Mouse (Mus musculus) cerebellum, postnatal 14 days (tissue): ENCODE measurements around the gene Nt5m.
"Not testable (repeated sequence)": the region's sequence is repeated elsewhere in the genome, so short reads cannot be mapped to it uniquely, and the experiment has no call there.

Experiments
- DNase-seq, 2 experiments: peaks; one replicate each; pipeline ENCODE4 v3.0.0; 2021; ENCODE audit warnings: mixed read lengths in 2 of 2

Nt5m gene

DNA sequence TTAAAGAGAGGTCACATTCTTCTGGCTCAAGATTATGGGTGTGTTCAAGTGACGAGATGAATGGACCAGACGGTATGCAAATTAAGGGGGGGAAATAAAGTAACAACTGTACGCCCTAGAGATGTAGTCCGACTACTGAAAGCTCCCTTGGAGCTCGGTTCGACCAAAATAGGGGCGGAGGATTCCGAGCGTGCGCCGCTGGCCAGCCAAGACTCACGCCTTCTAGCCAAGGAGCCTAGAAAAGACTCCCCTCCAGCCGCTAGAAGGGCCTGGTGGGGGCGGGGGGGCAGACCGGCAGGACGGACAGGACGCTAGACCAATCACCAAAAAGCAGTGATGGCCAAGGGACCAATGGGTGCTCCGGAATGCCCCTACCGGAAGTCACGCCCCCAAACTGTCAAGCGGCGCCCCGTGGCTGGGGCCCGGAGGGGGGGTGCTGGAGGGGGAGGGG is at the start of gene Nt5m:
Gene Nt5m, plus strand, starts transcription at position 440 of the 451 bp plus-strand sequence.
- peak; percentile 96 to 97 for DNase-seq

DNA sequence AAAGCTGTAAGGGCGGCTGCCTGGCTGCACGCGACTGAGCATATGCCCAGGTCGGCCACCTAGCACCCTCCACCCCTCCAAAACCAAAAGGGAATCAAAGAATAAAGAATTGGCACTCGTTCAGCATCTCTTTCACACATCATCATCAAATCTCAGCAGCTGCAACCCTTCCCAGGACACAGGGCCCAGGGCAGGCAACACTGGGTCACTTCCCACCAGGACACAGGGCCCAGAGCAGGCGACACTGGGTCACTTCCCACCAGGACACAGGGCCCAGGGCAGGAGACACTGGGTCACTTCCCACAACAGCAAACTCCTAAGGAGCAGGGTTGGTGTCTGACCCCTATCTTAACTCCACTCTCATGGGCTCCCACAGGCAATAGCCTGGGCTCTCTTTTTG is 45.9 kb upstream of the Nt5m start:
- no peak for DNase-seq

DNA sequence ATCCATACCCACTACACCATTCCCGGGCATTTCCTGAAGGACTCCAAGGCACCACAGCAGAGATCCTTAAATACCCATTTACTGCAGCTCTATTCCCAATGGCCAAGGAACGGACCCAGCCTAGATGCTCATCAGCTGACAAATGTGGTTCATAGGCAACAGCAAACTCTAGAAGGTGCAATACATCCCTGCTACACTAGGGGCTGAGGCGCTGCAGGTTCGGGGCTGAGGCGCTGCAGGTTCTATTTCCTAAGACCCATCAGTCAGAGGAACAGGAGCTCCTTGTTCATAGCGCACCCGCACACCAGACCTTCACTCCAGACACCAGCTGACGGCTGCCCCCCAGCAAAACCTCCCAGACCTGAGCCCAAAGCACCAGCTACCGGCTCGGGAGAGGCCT is 38.8 kb upstream of the Nt5m start:
- DNase-seq = no peak

DNA sequence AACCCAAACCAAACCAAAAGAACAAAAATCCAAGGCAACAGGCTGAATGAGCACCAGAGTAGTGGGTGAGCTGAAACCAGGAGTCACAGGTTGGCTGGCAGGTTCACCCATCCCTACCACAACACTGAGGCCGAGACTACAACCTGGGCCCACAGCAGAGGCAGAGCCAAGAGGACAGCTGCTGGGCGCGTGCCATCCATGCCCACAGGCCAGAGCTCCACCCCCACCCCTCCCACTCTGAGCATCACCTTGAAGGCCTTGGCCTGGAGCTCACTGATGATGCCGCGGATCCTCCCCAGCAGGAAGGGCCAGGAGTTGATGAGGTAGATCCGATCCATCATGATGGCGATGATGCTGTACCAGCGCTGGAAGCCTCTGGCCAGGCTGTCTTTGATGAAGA is 37.4 kb upstream of the Nt5m start:
- DNase-seq = peak in 1 of 2 experiments; percentile 31

DNA sequence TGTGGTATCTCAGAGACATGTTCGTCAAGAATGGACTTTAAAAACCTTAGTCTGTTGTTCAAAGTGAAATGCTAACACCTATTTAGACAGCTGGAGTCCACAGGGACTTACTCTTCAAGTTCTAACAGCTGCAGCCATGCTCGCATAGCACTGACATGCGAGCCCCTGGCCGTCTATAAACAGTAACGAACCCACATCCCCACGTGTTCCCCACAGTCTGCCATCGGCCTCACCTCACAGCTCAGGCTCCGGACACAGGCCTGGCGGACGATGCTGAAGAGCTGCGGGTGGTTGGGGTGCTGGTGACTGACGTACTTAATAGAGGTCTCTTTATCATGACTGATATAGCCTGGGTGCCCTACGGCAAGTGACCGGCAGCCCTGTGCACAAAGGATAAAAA is 35.7 kb upstream of the Nt5m start:
- DNase-seq = no peak

DNA sequence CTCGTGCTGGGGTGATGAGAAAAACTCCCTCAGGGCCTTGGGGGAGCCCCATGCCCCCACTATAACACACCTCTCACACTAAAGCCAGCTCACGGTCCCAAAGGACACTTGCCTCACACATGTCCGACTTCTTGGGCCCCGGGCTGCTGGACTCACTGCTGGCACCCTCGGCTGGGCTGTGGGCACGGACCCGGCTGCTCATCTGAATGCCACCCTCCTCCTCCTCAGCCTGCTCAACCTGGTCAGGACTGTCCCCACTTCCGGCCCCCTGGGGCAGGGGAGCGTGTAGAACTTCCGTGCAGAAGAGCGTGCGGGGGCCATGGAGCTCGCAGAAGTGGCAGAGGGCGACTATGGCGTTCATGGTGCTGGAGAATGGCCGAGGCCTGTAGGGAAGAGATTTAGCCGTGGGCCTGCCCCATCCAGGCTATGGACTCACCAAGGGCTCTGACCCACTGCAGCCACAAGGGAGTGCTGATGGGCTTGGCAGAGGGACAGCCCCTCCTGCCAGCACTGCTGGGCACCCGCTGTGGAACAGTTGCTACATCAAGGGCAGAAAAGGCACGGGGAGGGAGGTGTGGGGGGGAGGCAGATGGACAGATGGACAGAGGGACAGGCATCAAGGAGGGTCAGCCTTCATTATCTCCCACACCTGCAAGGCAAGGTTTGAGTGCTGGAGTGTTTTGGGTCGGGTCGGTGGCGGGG is 34.7 kb upstream of the Nt5m start:
- DNase-seq = peak; percentile 60 to 69

DNA sequence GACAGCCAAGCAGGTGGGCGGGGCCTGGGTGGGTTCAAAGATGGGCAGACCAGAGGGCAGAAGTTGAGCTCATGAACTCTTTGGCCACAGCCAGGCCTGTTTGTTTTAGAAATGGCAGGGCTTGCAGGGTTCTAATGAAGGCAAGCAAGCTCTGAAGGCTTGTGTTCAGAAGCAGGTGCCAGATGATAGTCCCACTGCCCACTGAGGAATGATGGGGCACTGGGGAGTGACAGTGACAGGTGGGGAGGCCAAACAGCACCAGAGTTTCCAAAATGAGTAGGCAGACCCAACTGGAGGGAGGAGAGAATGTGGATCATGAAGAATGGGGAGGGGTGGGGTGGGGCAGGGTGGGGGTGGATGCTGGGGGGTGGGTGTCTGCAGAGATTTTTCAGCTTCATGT is 34.0 kb upstream of the Nt5m start:
- no peak for DNase-seq

DNA sequence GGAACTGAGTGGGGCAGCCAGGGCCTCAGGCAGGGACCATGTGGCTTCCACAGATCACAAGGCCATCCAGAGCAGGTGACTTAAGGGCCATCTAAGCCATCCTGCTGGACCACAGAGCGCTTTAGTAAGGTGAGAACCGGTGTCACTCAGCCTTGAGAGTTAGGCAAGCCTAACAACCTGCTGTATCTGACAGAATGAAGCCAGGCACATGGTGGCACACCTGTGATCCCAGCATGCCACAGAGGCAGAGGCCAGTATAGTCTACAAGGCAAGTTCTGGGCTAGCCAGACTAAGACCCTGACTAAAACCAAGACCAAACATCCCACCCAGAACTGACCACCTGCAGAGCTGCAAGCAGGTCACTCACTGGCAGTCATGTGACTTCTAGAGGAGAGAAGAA is 33.6 kb upstream of the Nt5m start:
- peak in 1 of 2 experiments; percentile 39 for DNase-seq

DNA sequence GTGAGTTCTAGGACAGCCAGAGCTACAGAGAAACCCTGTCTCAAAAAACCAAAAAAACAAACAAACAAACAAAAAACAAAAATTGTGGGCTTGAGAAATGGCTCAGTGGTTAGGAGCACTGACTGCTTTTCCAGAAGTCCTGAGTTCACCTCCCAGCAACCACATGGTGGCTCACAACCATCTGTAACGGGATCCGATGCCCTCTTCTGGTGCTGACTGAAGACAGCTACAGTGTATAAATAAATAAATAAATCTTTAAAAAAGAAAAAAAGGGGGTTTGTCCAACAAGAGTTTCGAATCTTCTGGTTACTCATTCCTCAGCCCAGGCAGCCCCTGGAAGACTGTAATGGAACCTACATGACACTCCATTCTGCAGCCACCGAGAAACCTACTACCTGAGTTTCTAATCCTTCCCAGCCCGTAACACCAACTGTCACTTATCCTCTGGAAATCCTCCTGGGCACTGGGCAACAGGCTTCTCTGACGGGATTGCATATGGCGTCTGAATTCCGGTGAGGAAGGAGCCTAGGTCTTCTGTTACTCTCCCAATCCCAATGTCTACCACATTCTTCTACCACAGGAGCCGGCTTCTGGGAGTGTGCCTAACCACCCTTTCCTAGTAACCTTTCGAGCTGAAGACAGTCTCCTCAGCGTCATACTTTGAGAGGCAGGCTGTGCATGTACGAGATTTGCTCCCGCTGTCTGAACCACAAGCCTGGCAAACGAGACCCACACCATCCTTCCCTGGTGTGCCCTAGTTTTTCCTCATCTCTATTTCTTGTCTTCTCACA is 30.9 kb upstream of the Nt5m start:
- no peak for DNase-seq

DNA sequence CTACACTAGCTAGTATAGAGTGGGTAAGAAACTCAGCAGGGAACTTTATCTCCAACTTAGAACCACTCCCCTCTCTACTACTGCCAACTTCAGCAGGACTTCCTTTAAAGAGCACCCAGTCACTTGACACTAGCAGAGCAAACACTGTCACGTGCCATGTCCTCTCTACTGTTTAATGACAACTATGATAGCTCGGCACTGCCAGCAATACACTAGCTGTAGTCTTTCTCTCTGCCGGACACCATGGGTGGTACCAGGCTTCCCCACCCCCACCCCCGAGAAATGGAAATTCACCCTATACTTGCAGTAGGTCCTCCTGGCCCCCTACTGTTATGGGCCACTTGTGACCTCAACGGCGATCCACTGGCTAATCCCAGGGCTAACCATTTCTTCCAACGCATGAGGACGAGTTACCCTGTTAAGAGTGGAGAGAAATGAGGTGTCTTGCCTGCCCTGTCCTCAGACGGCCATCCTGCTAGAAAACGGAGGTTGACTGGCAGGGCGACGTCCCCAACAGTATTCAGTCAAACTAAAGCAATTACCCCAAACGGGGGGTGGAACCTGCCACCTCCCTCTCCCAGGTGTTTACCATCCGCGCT is 30.1 kb upstream of the Nt5m start:
- no peak for DNase-seq

DNA sequence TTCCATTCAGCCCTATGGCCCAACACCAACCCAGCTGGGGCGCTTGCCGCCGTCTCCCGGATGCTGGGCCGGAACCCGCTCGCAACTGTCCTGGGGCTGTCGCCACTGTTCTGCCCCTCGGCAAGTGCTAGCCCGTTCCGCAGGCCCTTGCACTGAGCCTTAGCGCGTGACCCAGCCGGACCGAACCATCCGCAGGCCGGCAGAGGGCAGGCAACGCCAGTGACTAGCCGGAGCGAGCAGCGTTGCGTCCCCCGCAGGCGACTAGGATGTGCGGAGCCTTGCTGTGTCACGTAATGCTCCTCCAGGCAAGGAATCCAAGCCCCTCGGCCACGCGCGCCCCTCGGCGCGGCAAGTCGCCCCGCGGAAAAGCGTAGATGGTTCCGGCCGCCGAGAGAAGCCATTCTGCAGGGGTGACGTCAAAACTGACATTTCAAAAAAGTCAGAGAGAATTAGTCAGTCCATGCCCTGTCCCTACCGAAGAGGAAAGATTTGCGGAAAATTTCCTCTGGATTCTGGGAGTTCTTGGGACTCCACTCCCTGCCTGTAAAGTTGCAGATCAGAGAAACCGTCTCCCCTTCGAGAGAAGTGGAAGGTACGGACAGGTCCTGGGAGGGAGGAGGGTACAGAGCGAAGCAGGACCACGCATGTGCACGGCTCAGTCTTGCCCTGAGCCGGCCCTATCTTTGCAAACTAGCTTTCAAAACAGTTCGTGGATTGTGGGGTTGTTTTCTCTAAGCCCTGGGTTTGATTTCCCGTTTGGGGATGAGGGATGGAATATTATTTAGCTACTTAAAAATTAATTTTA is 29.4 kb upstream of the Nt5m start, which contains the start of gene Flcn:
Gene Flcn, minus strand, starts transcription at position 347 of the 805 bp plus-strand sequence.
- DNase-seq = peak; percentile 89 to 91

DNA sequence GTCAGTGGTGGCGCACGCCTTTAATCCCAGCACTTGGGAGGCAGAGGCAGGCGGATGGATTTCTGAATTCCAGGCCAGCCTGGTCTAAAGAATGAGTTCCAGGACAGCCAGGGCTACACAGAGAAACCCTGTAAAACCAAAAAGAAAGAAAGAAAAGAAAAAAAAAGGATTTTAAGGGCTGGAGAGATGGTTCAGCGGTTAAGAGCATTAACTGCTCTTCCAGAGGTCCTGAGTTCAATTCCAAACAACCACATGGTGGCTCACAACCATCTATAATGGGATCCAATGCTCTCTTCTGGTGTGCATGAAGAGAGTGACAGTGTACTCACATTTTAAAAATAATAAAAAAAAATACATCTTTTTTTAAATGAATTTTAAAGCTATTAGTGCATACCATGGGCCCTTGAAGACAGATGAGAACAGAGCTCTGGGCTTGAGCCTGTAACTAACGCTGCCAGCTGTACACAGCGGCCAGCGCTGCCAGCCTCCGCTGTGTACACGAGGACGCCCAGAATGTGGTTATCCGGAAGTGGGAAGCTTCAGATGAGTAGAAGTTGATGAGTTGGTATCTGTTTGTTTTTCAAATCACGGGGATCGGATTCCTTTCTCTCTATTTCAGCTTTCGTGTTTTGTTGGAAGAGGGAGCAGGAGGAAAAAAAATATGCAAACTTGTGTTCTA is 28.6 kb upstream of the Nt5m start:
- no peak for DNase-seq

DNA sequence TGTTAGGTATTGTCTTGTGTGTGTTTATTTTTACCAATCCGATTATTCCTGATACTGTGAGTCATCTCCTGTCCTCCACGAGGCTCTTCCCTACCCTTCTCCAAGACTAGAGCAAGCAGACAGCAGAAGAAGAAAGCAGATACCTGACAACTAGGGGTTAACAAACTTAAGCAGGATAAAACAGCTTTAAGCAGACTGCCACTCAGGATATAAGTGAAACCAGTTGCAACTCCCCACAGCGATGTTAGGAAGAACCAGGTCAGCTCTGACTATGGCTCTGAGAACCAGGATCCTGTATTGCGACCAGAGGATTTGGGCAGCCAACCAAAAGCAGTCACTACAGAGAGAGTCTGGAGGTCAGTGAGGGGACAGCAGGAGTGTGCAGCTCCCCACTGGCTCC is 28.0 kb upstream of the Nt5m start:
- no peak for DNase-seq

DNA sequence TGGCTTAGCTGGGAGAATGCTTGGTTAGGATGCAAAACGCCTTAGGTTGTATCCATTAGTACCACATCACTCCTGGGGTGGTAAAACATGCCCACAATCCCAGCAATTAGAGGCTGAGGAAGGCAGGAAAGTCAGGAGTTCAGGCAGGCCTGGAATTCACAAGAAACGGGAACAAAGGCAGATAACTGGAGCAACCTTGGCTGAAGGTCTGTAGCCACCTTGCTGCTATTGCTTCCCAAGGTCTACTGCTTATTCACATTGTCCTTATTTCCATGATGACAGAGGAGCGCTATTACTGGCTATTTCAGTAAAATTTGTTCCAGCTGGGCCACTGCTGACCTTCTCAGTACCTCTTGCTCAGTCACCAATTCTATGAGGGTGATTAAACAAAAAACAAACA is 26.0 kb upstream of the Nt5m start:
- no peak for DNase-seq

DNA sequence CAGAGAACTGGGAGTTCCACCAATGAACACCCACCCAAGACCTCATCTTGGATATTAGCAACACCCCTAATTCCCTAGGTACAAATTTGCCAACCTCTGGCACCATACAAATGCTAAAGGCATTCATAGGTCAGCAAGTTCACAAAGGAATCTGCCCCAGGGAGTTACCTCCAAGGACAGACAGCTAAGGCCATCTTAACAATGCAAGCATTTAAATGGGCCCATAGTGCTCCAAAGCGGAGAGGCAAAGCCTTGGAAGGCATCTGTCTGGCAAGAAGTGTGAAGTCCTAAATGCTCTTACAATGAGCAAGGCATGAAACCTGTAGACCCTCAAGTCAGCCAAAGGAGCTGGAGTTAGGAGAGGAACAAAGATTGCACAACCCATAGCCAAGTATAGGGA is 24.9 kb upstream of the Nt5m start:
- DNase-seq = no peak

DNA sequence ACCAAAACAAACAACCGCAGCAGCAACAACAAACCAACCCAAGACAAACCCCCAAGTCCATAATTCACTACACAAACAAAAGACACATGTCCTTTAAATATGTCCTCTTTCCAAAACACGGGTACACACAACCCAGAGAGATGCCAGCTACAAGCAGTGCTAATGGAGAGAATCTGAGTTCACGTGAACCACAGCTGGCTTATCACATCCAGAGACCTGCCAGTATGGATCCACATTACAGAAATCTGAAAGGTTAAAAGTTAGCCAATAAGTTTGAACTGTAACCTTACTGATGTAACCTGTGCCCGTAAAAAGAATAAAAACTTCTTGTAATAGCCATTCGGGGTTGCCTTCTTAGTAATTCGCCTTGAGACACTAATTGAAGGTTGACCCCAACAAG is 24.3 kb upstream of the Nt5m start:
- DNase-seq = no peak

DNA sequence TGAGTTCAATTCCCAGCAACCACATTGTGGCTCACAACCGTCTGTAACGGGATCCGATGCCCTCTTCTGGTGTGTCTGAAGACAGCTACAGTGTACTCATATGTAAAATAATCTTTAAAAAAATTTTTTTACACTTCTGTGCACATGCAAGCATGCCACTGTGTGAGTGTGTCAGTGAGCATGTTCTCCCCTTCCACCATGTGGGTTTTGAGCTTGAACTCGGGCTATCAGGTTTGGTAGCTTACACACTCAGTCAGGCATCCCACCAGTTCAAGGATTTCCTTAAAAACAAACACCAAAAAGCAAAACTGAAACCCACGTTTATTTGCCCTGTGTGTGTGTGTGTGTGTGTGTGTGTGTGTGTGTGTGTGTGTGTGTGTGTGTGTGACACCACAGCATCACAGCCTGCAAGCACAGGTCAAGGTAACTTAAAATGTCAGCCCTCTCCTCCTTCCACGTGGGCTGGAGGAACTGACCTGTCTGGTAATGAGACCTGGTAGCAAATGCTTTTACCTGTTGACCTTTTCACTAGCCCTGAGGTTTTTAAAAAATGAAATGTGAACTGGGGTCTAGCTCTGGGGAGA is 23.7 kb upstream of the Nt5m start:
- no peak for DNase-seq

DNA sequence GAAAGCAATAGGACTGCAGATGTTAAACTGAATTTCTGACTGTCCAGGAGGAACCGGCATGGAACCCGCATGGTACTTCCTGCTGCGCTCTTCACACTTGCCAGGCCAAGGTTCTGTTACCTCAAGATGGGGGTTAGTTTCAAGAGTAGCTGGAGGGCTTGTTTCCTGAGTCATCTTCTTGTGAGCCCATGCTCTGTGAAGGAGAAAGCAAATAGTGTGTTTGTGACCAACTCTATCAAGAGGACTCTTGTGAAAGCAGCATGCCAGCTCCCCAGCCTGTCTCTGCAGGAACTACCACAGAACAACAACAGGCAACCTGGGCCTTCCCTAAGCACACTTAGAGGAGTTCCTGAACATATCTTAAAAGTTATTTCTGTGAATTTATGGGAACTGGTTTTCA is 21.3 kb upstream of the Nt5m start:
- DNase-seq = no peak

DNA sequence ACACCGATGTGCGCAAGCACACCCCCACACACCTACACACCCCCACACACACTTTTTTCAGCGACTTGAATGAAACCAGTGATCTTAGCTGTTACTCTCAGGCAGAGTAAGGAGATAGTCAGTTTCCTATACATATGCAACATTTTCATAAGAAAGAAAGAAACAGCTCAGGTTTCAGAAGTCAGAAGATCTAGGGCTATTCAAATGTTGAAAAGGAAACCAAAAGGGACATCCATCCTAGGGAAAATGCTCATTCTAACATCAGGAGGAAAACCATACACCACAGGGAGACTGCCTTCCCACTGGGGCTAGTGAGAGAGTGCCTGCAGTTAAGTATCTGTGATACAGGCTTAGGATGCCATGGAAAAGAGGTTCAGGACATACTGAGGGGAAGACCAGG is 17.6 kb upstream of the Nt5m start:
- DNase-seq = no peak

DNA sequence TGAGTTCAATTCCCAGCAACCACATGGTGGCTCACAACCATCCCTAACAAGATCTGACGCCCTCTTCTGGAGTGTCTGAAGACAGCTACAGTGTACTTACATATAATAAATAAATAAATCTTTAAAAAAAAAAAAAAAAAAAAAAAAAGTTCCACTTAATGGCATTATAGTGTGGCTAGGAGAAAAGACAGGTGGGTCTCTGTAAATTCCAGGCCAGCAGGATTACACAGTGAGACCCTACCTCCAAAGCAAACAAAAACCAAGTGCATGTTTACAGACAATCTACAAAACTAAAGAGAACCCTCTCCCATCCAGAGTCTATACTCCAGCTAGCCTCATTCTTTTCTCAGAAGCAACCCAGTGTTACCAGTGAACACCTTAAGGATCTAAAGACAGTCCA is 1.5 kb upstream of the Nt5m start:
- DNase-seq = not testable (repeated sequence)

DNA sequence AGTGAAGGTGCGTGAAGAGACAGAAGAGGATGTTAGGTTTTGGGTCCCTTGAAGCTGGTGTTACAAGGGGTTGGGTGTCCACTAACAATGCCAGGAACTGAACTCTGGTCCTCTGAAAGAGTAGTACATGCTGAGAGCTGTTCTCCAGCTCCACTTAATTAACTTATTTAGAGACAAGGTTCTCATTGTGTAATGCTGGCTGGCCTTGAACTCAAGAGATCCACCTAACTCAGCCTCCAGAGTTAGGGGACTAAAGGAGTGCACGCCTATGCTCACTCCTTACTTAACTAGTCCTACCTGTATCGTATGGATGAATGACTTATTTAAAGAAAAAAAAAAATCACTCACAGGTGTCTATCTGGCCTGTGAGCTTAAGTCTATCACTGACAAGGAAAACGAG is 821 bp upstream of the Nt5m start:
- DNase-seq = no peak
